Mouse (Mus musculus): ENCODE data around the gene Tlr3. TPM values are rescaled to one million over a fixed set of nuclear protein-coding genes. Genes with fewer than 3 reads are reported as not detected.

The Tlr3 gene
- polyA plus RNA-seq, 1 experiment from 2014 or later = 0.74 TPM

DNA sequence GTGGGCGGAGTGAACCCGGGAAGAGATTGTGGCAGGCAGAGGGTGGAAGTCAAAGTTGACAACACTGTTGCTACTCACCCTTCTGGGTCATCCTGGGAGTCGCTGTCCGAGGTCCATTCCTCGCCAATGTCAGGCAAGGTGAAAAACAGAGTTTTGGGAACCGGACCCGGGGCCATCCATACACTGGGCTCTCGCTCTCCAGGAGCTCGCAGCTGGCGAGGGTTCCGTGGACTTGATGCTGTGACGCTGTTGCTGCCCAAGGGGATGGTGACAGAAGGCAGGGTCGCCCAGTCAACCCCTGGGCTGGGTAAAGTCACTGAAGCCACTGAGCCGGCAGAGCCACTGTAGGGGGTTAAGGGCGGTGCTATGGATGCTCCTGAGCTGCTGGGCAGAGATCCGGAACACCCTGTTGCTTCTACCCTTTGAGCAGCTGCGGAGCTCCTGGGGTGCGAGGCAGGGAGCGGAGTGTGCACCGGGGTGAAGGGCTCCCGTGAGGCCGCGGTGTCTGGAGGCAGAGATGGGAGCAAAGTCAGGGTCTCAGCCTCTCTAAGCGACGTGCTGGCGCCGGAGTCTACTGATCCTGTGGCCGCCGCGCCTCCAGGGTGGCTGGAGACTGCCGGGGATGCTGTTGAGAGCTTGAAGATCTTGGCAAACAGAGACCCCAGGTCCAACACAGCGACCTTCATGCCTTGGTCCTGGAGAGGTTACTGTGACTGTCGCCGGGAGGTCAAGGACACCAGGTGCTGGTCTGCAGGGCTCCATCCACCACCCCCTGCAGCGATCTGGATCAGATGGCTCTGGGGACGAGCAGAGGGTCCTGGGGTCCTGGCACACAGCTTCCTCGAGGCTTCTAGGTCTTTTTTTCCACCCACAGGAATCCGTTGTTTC, 29.6 kb downstream of the Tlr3 start:
- peaks cover 17% of the 10 kb centered on the region for H3K4me1 ChIP-seq
- peak; percentile 55 for DNase-seq (ENCODE audit: low spot score)
- peaks cover 22% of the 10 kb centered on the region for H3K27me3 ChIP-seq (ENCODE audit: low read depth, poor library complexity, severe bottlenecking)
- H3K36me3 ChIP-seq = no peaks in the 10 kb centered on the region
- H3K9me3 ChIP-seq (replicated peaks) = no peaks in the 10 kb centered on the region
- H3K27ac ChIP-seq = peak overlapping the region; percentile 6
- WGBS = 2% methylated on average over 38 of the region's 38 CpGs
- peak overlapping the region; percentile 58 for H3K4me3 ChIP-seq

- H3K27me3 ChIP-seq (ENCODE audit: low read depth, poor library complexity, severe bottlenecking) = peaks cover 22% of the 10 kb centered on the region
- H3K36me3 ChIP-seq = no peaks in the 10 kb centered on the region
- peak overlapping the region; percentile 58 for H3K4me3 ChIP-seq
- H3K27ac ChIP-seq = no peak overlapping the region
- DNase-seq (ENCODE audit: low spot score) = no peak
- peaks cover 17% of the 10 kb centered on the region for H3K4me1 ChIP-seq
- WGBS = 15% methylated on average over 4 of the region's 4 CpGs
- H3K9me3 ChIP-seq (replicated peaks) = no peaks in the 10 kb centered on the region
Measured at GRCm38 (mm10) chr8:45380598-45380997, 30.3 kb downstream of the Tlr3 start.

- no peaks in the 10 kb centered on the region for H3K36me3 ChIP-seq
- no peak for DNase-seq (ENCODE audit: low spot score)
- H3K4me3 ChIP-seq = no peak overlapping the region
- 90% methylated on average over 3 of the region's 3 CpGs for WGBS
- H3K27me3 ChIP-seq (ENCODE audit: low read depth, poor library complexity, severe bottlenecking) = no peaks in the 10 kb centered on the region
- H3K9me3 ChIP-seq (replicated peaks) = no peaks in the 10 kb centered on the region
- H3K4me1 ChIP-seq = no peaks in the 10 kb centered on the region
- no peak overlapping the region for H3K27ac ChIP-seq
Measured at GRCm38 (mm10) chr8:45374071-45374470, 36.8 kb downstream of the Tlr3 start.

- no peaks in the 10 kb centered on the region for H3K4me1 ChIP-seq
- H3K27me3 ChIP-seq (ENCODE audit: low read depth, poor library complexity, severe bottlenecking) = no peaks in the 10 kb centered on the region
- DNase-seq (ENCODE audit: low spot score) = no peak
- no peak overlapping the region for H3K4me3 ChIP-seq
- H3K9me3 ChIP-seq (replicated peaks) = no peaks in the 10 kb centered on the region
- no peaks in the 10 kb centered on the region for H3K36me3 ChIP-seq
- no peak overlapping the region for H3K27ac ChIP-seq
- whole genome bisulfite sequencing = 85% methylated on average over 1 of the region's 1 CpGs
Measured at GRCm38 (mm10) chr8:45367154-45367553, 43.7 kb downstream of the Tlr3 start.

GRCm38 (mm10) chr8:45363220-45363619, 47.7 kb downstream of the Tlr3 start:
- H3K27ac ChIP-seq = no peak overlapping the region
- no peak for DNase-seq (ENCODE audit: low spot score)
- peaks cover 8% of the 10 kb centered on the region for H3K4me1 ChIP-seq
- no peaks in the 10 kb centered on the region for H3K36me3 ChIP-seq
- no peaks in the 10 kb centered on the region for H3K9me3 ChIP-seq (replicated peaks)
- whole genome bisulfite sequencing = 85% methylated on average over 1 of the region's 1 CpGs
- no peak overlapping the region for H3K4me3 ChIP-seq
- H3K27me3 ChIP-seq (ENCODE audit: low read depth, poor library complexity, severe bottlenecking) = no peaks in the 10 kb centered on the region

GRCm38 (mm10) chr8:45362323-45362722, 48.6 kb downstream of the Tlr3 start:
- Histone ChIP-seq H3K9me3 (replicated peaks) (no peaks in the 10 kb centered on the region), H3K4me3 (no peak overlapping the region), H3K4me1 (peaks cover 15% of the 10 kb centered on the region), H3K27me3 (ENCODE audit: low read depth, poor library complexity, severe bottlenecking) (no peaks in the 10 kb centered on the region), H3K36me3 (no peaks in the 10 kb centered on the region), H3K27ac (no peak overlapping the region)
- 73% methylated on average over 6 of the region's 6 CpGs for WGBS
- no peak for DNase-seq (ENCODE audit: low spot score)

- Histone ChIP-seq H3K36me3 (no peaks in the 10 kb centered on the region), H3K4me3 (peak overlapping the region; percentile 82; the same call in 1 of the 2 replicates), H3K4me1 (peaks cover 15% of the 10 kb centered on the region), H3K27me3 (ENCODE audit: low read depth, poor library complexity, severe bottlenecking) (no peaks in the 10 kb centered on the region), H3K9me3 (replicated peaks) (no peaks in the 10 kb centered on the region), H3K27ac (peak overlapping the region; percentile 92; the same call in 1 of the 2 replicates)
- DNase-seq (ENCODE audit: low spot score) = peak; percentile 36
- 83% methylated on average over 6 of the region's 6 CpGs for WGBS
Measured at GRCm38 (mm10) chr8:45359091-45359605, 51.7 kb downstream of the Tlr3 start.

DNA sequence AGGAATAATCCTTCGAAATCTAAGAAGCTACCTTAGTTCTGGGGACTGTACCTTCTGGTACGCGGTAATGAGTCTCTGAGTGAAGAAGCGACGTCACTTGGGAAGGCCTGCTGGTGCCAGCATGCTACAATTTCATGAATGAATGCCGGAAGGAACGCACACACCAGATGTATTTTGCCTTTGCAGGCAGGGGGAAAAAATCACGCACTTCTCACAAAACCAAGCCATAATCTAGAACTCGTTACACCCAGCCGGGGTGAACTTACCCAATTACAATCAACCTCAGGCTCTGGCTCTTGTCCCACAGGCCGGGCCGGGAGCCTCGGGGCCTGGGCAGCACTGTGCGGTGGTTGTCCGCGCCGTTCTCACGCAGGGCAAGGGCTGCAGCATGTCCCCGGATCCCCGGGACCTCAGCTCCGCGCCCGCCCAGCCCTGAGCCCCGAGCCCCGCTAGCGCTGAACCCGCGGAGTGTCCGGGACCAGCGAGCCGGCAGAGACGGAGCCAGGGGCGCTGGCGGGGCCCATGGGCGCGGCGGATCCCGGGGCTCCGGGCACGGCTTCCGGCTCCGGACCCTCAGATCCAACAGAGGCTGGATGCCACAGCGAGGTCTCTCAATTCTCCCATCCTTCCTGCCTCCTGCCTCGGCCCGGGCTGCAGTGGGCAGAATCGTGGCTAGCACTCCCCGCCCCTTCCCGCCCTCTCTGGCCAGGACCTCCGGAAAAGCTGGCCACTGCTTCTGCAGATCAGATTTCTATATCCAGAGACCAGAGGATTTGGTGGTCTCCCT, 52.6 kb downstream of the Tlr3 start:
- WGBS = 5% methylated on average over 49 of the region's 49 CpGs
- Histone ChIP-seq H3K27ac (peak overlapping the region; percentile 92), H3K4me3 (peak overlapping the region; percentile 82), H3K9me3 (replicated peaks) (no peaks in the 10 kb centered on the region), H3K4me1 (peaks cover 15% of the 10 kb centered on the region), H3K27me3 (ENCODE audit: low read depth, poor library complexity, severe bottlenecking) (no peaks in the 10 kb centered on the region), H3K36me3 (peaks cover 4% of the 10 kb centered on the region; the same call in 1 of the 2 replicates)
- peak; percentile 76 for DNase-seq (ENCODE audit: low spot score)

DNA sequence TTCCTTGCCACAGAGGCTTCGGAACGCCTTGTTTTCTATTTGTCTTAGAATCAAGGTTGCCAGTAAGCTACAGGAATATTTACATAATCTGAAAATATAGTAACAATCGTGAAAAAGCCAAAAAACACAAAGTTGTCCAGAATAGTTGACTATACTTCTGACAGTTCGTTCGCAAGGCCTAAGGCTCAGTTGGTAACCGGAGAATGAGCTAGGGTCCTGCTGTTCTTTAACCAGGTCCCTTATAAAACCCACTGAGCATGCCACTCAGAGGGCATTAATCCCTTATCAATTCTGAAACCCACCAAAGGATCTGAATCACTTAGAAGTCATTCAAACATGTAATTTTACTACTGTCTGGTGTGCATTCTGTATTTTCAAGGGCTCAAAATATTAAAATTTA, 55.1 kb downstream of the Tlr3 start:
- WGBS = 89% methylated on average over 6 of the region's 6 CpGs
- H3K36me3 ChIP-seq = peaks cover 13% of the 10 kb centered on the region
- peaks cover 15% of the 10 kb centered on the region for H3K4me1 ChIP-seq
- peak; percentile 2 for DNase-seq (ENCODE audit: low spot score)
- H3K4me3 ChIP-seq = no peak overlapping the region
- H3K27ac ChIP-seq = no peak overlapping the region
- H3K27me3 ChIP-seq (ENCODE audit: low read depth, poor library complexity, severe bottlenecking) = no peaks in the 10 kb centered on the region
- no peaks in the 10 kb centered on the region for H3K9me3 ChIP-seq (replicated peaks)

Other genes with a start within 250 kb of the Tlr3 start
- not detected in 2 replicates for gene F11, start 149.0 kb downstream of the Tlr3 start, polyA plus RNA-seq (2016; fragmentation: Nextera tagmentation; extraction: Ambion mirVana)
- gene Klkb1, start 116.2 kb downstream of the Tlr3 start, polyA plus RNA-seq (2016; fragmentation: Nextera tagmentation; extraction: Ambion mirVana) = 0.03 TPM in 1 of 2 replicates, not detected in the other
- not detected in 2 replicates for gene Gm45753, start 102.6 kb downstream of the Tlr3 start, polyA plus RNA-seq (2016; fragmentation: Nextera tagmentation; extraction: Ambion mirVana)
- 0.24 and 0.34 TPM in 2 replicates for gene Cyp4v3, start 77.9 kb downstream of the Tlr3 start, polyA plus RNA-seq (2016; fragmentation: Nextera tagmentation; extraction: Ambion mirVana)
- 12.8 and 13.5 TPM in 2 replicates for gene Fam149a, start 28.8 kb downstream of the Tlr3 start, polyA plus RNA-seq (2016; fragmentation: Nextera tagmentation; extraction: Ambion mirVana)
- 9.5 and 16.7 TPM in 2 replicates for gene Sorbs2, start 96.7 kb upstream of the Tlr3 start, polyA plus RNA-seq (2016; fragmentation: Nextera tagmentation; extraction: Ambion mirVana)